Mouse (Mus musculus): ENCODE measurements at regions not wholly inside any gene's neighbourhood (a gene's known extent, or its start where the extent isn't known, plus 50 kb on each side); places are given as distances from the start of the nearest gene placed in this dataset.

GRCm38 (mm10) chr1:57243607-57244408 lies 133.6 kb upstream of the 1700066M21Rik start:
- no peaks in the 10 kb centered on the region for H3K36me3 ChIP-seq (ENCODE audit: control insufficient read depth, insufficient read depth)
- no peak overlapping the region for H3K4me3 ChIP-seq (ENCODE audit: insufficient read depth, poor library complexity, severe bottlenecking)
- H3K27me3 ChIP-seq (ENCODE audit: control insufficient read depth, insufficient read depth, insufficient read length) = no peaks in the 10 kb centered on the region
- H3K79me3 ChIP-seq (ENCODE audit: low read depth) = no peaks in the 10 kb centered on the region
- no peaks in the 10 kb centered on the region for H3K79me2 ChIP-seq (ENCODE audit: control insufficient read depth, insufficient read depth)
- no peak overlapping the region for H3ac ChIP-seq (ENCODE audit: control insufficient read depth, insufficient read length, low read depth)
- TF ChIP-seq CEBPB (IDR thresholded peaks at IDR 0.05; ENCODE audit: low read depth) (no peak), CTCF (IDR thresholded peaks at IDR 0.05; ENCODE audit: control insufficient read depth, insufficient read depth, insufficient read length) (no peak), MYOG (IDR thresholded peaks at IDR 0.05; ENCODE audit: control insufficient read depth, extremely low read depth, insufficient read length) (no peak), MAX (IDR thresholded peaks at IDR 0.05) (no peak), FOSL1 (IDR thresholded peaks at IDR 0.05; ENCODE audit: insufficient read depth, low read length, poor library complexity, severe bottlenecking) (no peak), MYOD1 (IDR thresholded peaks at IDR 0.05; ENCODE audit: control insufficient read depth, insufficient read length, low read depth) (no peak), USF1 (IDR thresholded peaks at IDR 0.05; ENCODE audit: low read depth) (no peak)

GRCm38 (mm10) chr1:57259626-57260025 lies 117.8 kb upstream of the 1700066M21Rik start:
- Histone ChIP-seq H3K79me3 (ENCODE audit: low read depth) (no peaks in the 10 kb centered on the region), H3K79me2 (ENCODE audit: control insufficient read depth, insufficient read depth) (no peaks in the 10 kb centered on the region), H3K36me3 (ENCODE audit: control insufficient read depth, insufficient read depth) (no peaks in the 10 kb centered on the region), H3ac (ENCODE audit: control insufficient read depth, insufficient read length, low read depth) (no peak overlapping the region), H3K27me3 (ENCODE audit: control insufficient read depth, insufficient read depth, insufficient read length) (no peaks in the 10 kb centered on the region), H3K4me3 (ENCODE audit: insufficient read depth, poor library complexity, severe bottlenecking) (no peak overlapping the region)
- TF ChIP-seq MYOG (IDR thresholded peaks at IDR 0.05; ENCODE audit: control insufficient read depth, extremely low read depth, insufficient read length) (no peak), CEBPB (IDR thresholded peaks at IDR 0.05; ENCODE audit: low read depth) (no peak), MAX (IDR thresholded peaks at IDR 0.05) (no peak), MYOD1 (IDR thresholded peaks at IDR 0.05; ENCODE audit: control insufficient read depth, insufficient read length, low read depth) (no peak), CTCF (IDR thresholded peaks at IDR 0.05; ENCODE audit: control insufficient read depth, insufficient read depth, insufficient read length) (no peak), USF1 (IDR thresholded peaks at IDR 0.05; ENCODE audit: low read depth) (no peak), FOSL1 (IDR thresholded peaks at IDR 0.05; ENCODE audit: insufficient read depth, low read length, poor library complexity, severe bottlenecking) (no peak)

GRCm38 (mm10) chr1:57265012-57265760 lies 112.2 kb upstream of the 1700066M21Rik start:
- Histone ChIP-seq H3K79me2 (ENCODE audit: control insufficient read depth, insufficient read depth) (no peaks in the 10 kb centered on the region), H3K4me3 (ENCODE audit: insufficient read depth, poor library complexity, severe bottlenecking) (no peak overlapping the region), H3ac (ENCODE audit: control insufficient read depth, insufficient read length, low read depth) (no peak overlapping the region), H3K79me3 (ENCODE audit: low read depth) (no peaks in the 10 kb centered on the region), H3K27me3 (ENCODE audit: control insufficient read depth, insufficient read depth, insufficient read length) (no peaks in the 10 kb centered on the region), H3K36me3 (ENCODE audit: control insufficient read depth, insufficient read depth) (no peaks in the 10 kb centered on the region)
- TF ChIP-seq MAX (IDR thresholded peaks at IDR 0.05) = no peak
- no peak for TF ChIP-seq CEBPB (IDR thresholded peaks at IDR 0.05; ENCODE audit: low read depth)
- no peak for TF ChIP-seq FOSL1 (IDR thresholded peaks at IDR 0.05; ENCODE audit: insufficient read depth, low read length, poor library complexity, severe bottlenecking)
- no peak for TF ChIP-seq USF1 (IDR thresholded peaks at IDR 0.05; ENCODE audit: low read depth)
- TF ChIP-seq MYOD1 (IDR thresholded peaks at IDR 0.05; ENCODE audit: control insufficient read depth, insufficient read length, low read depth) = no peak
- TF ChIP-seq MYOG (IDR thresholded peaks at IDR 0.05; ENCODE audit: control insufficient read depth, extremely low read depth, insufficient read length) = no peak
- TF ChIP-seq CTCF (IDR thresholded peaks at IDR 0.05; ENCODE audit: control insufficient read depth, insufficient read depth, insufficient read length) = no peak

GRCm38 (mm10) chr1:57266695-57267094 lies 110.7 kb upstream of the 1700066M21Rik start:
- Histone ChIP-seq H3K79me2 (ENCODE audit: control insufficient read depth, insufficient read depth) (no peaks in the 10 kb centered on the region), H3K4me3 (ENCODE audit: insufficient read depth, poor library complexity, severe bottlenecking) (no peak overlapping the region), H3ac (ENCODE audit: control insufficient read depth, insufficient read length, low read depth) (no peak overlapping the region), H3K27me3 (ENCODE audit: control insufficient read depth, insufficient read depth, insufficient read length) (no peaks in the 10 kb centered on the region), H3K36me3 (ENCODE audit: control insufficient read depth, insufficient read depth) (no peaks in the 10 kb centered on the region), H3K79me3 (ENCODE audit: low read depth) (no peaks in the 10 kb centered on the region)
- TF ChIP-seq MYOD1 (IDR thresholded peaks at IDR 0.05; ENCODE audit: control insufficient read depth, insufficient read length, low read depth) (no peak), MAX (IDR thresholded peaks at IDR 0.05) (no peak), CEBPB (IDR thresholded peaks at IDR 0.05; ENCODE audit: low read depth) (no peak), MYOG (IDR thresholded peaks at IDR 0.05; ENCODE audit: control insufficient read depth, extremely low read depth, insufficient read length) (no peak), FOSL1 (IDR thresholded peaks at IDR 0.05; ENCODE audit: insufficient read depth, low read length, poor library complexity, severe bottlenecking) (no peak), USF1 (IDR thresholded peaks at IDR 0.05; ENCODE audit: low read depth) (no peak), CTCF (IDR thresholded peaks at IDR 0.05; ENCODE audit: control insufficient read depth, insufficient read depth, insufficient read length) (no peak)

- H3K79me2 ChIP-seq (ENCODE audit: control insufficient read depth, insufficient read depth) = no peaks in the 10 kb centered on the region
- no peaks in the 10 kb centered on the region for H3K36me3 ChIP-seq (ENCODE audit: control insufficient read depth, insufficient read depth)
- TF ChIP-seq USF1 (IDR thresholded peaks at IDR 0.05; ENCODE audit: low read depth) = no peak
- TF ChIP-seq FOSL1 (IDR thresholded peaks at IDR 0.05; ENCODE audit: insufficient read depth, low read length, poor library complexity, severe bottlenecking) = no peak
- no peaks in the 10 kb centered on the region for H3K79me3 ChIP-seq (ENCODE audit: low read depth)
- H3K4me3 ChIP-seq (ENCODE audit: insufficient read depth, poor library complexity, severe bottlenecking) = no peak overlapping the region
- no peaks in the 10 kb centered on the region for H3K27me3 ChIP-seq (ENCODE audit: control insufficient read depth, insufficient read depth, insufficient read length)
- H3ac ChIP-seq (ENCODE audit: control insufficient read depth, insufficient read length, low read depth) = no peak overlapping the region
Measured at GRCm38 (mm10) chr1:57267851-57268250, 109.6 kb upstream of the 1700066M21Rik start.
